Mouse (Mus musculus) MEL-GATA-1-ER (cell line): ENCODE measurements at regions not wholly inside any gene's neighbourhood (a gene's known extent, or its start where the extent isn't known, plus 50 kb on each side); places are given as distances from the start of the nearest gene placed in this dataset.

Experiments
- DNase-seq: peaks from one replicate; pipeline ENCODE4 v3.0.0-alpha.2; 2012; ENCODE audit warnings: low read depth; ENCODE audit errors: extremely low read depth

DNA sequence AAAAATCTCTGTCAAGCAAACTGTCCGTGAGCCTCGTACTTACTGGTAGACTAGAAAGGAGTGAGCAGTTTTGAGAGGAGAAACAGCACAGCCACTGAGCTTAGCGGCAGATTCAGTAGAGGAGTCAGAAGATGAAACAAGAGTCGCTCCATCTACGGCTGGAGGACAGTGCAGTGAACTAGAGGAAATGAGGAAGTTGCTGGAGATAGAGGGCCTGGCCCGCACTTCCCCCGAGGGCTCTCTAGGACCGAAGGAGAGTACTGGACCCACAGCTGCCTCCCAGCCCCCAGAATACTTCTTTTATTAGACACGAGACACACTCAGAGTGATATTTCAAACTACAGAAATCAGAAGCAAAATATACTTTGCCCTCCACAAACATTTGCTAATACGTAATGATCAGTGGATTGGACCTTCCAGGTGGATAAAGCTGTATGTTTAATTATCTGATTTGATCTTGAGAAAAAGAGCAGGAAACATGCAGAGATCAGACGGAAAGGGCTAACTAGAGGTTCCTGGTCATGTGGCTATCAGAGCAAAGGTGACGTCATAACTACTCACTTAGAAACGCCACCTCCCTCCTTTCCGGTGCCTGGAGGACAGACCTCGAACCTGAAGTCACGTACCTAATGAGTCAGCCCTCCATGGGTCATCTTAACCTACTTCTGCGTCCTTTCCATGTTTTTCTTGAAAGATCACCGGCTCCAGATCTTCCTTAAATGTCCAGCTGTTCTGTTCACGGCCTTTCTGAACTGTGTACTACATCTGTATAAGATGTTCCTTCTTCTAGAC lies 277.9 kb downstream of the Basp1 start:
- peak; percentile 8 for DNase-seq

DNA sequence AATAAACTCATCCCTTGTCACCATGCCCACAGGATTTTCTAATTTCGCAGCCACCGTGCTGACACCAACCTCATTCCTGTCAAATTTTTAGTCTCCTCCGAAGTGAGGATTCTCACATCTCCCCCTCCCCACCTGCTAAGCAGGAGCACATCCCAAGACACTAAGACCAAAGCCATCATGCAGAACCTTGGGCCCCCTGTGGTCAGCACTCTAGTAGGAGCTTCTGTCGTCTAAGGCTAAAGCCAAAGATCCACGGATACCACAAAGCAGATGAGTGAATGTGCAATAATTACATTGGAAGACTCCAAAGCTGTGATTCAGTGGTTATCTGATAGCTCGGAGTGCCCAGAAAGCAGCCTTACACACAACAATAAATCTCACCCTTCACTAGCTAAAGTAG lies 283.5 kb downstream of the Basp1 start:
- DNase-seq, result no peak

DNA sequence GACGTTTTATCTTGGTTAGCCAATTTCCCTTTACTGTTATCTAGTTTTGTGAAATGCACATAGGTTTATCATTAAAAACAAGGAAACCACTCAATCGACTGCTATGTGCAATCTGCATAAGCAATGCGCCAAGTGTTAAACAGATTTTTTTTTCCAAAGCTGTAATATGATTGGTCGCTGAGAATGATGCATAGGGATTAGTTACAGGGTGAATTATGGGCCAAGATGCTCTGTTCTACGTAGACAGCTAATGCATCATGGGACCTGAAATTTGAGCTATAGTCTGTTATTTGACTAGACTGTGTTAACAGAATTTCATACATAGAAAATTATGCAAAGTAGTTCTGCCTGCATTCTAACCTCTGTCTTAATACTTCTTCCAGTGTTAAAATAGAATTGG lies 284.0 kb downstream of the Basp1 start:
- no peak for DNase-seq

DNA sequence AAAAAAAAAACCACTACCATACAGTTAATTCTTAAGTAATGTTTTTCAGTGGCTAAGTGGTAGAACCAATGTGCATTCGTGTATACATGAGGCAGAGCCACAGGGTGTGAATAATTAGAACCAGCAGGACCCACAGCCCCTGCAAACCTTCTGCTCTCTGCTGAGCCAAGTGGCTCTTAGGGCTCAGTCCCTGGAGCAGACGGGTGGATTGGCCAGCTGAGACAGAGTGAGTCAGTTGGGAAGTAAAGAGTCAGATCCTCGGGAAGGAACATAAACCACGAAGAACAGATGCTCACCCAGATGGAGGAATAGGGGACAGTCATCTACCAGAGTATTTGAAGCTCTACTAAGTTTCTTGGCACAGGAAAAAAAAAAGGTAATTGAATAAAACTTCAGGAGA lies 293.1 kb downstream of the Basp1 start:
- DNase-seq, result no peak

DNA sequence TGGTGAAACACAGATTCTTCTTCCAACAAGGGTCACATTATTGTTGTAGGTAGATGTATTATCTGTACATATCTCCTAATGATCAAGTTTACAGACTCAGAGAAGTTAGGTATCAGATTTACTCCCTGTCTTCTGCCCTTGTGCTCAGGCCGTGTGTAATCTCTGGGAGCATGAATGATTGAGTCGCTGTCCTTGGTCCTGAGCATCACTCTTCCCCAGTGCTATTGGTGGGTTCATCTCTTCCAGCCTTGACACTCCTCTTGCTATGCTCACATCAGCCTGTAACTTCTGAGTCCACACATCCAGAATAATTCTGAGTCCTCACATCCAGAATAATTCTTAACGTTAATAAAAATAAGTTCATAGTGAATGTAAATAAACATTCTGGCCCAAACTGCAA lies 295.6 kb downstream of the Basp1 start:
- DNase-seq, result no peak

DNA sequence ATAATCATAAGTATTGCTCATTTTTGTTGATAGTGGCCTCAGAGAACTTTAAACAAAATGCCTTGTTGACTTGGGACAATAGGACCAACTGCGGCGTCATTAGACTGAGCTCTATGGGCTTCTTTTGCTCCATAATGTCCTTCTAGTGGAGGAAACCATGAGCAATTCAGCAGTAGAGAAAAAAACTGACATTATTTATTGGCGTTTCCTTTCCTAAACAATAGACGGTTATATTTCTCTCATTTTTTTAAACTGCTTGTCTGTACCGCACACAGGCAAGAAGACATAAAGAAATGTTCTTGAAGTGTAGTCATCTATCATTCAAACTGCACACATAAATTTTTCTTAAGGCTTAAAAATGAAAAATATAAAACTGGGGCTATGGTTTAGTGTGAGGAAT lies 310.8 kb downstream of the Basp1 start:
- no peak for DNase-seq

DNA sequence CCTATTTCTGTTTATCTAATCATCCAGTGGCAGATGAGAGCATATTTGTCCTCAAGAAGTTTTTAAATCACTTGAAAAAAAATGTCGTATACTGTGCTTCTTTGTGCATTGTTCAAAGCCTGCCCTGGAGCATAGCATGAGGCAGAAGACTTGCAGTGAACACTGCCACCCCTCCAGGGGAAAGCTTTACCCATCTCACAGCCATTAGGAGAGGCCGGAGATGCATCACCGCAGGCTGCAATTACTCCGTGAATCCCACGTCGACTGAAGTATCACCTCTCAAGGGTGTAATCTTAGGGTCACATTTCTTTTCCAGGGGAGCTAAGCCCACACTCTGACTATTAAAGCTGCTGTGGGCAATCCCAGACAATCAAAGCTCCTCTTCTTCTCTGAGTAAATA lies 319.8 kb downstream of the Basp1 start:
- DNase-seq, result no peak

DNA sequence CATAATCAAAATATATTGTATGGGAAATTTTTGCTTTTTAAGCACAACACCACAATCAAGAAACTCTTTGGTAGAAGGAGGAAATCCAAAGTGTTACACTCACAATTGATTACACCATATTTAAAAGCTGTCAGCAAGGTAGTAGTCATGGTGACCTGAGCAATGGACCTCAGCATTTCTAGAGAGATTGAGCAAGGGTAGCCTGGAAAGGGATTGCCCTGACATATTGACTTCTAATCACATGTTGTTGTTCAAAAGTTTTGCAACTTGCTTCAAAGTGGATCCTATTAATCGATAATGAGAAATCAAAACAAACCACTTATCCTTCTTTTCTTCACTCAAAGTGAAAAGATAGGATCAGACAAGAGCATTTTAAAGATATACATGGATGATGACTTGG lies 343.9 kb downstream of the Basp1 start:
- no peak for DNase-seq

DNA sequence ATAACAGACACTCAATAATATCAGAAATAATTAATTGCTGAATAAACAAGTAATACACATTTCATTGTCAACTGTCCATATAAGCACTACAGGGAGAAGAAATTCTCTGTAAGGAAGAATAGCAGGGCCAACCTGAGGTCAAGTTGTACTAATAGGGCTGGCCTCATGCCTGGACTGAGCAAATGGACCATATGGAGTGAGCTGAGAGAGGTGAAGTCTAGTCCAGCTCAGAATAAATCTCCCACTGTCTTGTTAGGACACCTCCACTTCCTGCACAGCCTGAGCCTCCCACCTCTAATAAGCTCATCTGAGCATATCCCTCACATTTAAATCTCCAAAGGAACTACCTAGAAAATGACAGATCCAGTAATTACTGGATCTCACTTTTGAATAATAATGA lies 354.2 kb downstream of the Basp1 start:
- DNase-seq, result no peak

DNA sequence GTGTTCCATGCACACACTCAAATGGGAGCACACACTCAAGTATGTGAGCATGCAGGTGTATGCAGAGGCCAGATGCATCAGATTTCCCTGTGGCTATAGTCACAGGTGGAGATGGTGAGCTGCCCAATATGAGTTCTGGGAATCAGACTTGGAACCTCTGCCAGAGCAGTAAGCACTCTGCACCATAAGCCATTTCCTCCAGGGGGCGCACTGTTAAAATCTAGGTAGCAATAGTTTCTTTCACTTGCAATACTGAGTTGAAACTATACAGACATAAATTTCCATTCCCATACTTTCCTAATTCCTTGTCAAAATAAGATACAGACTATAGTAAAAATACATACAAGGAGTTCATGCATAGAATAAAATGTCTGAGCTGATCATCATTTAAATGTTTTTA lies 365.7 kb downstream of the Basp1 start:
- DNase-seq, result peak; percentile 4

DNA sequence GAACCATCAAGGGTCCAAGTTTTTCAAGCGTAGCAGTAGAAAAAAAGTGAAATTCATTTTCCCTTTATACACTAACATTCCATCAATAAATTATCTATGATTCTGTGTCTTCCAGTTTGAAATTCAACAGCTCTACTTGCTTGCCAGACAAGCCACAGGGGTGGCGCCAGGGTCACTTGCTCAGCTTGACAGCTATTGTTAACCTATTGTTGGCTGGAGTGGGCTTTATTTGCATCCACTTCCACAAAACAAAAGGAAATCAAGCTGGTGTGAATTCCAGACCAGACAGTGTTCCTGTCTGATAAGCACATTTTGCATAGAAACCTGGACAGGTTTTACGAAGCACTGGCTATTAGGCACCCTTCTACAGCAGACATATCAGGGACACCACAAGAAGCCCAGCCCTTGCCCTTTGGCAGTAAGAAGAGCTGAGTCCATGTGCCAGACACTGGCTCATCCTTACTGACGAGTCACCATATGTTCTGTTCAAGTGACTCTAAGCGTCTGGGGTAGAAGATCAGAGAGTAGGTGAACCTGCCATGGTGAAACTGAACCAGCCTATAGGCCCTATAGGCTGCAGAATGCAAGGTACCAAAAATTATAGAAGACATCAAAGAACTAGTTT lies 366.9 kb downstream of the Basp1 start:
- DNase-seq, result no peak

DNA sequence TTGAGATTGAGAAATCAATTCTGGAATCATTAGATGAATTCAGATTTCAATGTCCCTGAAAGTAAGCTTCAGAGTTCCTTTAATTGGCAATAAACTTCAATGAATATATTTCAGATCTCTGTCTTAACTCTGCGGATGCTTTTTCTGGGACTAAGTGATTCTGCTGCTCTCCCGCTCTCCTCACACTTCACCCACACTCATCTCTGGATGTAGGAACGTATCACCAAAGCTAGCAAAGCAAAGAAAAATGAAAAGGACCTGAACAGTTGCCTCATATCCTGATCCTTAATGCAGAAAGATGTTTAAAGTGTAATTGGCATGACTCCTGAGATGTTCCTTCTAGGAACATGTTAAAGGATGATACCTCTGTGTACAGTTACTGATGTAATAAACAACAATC lies 377.3 kb downstream of the Basp1 start:
- no peak for DNase-seq

DNA sequence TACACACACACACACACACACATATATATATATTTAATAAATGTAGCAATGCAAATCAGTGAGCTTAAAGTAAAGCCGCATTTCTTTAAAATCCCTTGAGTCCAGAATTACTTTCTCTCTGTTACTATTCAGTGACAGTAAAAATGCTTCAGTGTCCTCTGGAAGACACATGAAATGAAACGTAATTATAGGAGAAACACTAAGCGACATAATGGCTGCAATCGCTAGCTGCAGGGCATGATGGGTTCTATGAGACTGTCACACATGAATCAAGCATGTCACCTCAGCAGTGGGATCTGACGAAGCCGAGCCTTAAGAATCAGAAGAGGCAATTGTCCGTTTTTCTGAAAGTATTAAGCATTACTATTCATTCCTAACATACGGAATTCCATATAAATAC lies 385.7 kb downstream of the Basp1 start:
- no peak for DNase-seq

DNA sequence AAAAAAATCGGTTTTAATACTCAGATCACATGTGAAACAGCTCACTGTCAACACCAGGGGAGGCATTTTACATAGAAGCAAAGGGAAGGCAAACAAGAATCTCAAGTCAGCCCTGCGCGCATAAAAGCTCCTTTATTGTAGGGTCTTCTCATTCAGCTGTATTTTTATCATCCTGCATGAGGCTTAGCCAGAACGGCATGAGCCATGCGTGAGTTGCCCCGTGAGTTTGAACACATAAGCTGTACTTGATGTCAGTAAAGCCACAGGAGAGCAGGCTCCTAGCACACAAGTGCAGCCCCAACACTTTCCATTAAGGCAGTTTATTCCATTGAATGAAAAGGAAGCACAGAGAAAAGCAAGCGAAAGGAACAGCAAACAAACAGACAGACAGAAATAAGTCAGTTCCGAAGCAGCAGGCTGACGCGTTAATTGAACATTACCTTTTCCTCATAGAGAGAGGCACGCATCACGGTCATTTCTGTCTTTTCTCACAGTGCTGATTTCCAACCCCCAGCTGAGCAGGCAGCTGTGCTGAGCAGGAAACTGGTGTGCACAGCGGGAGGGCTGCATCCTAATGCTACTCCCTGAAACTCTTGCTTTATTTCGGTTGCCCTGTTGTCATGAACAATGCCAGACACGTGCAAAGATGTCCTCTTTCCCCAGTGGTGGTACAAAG lies 386.6 kb downstream of the Basp1 start:
- DNase-seq, result no peak

DNA sequence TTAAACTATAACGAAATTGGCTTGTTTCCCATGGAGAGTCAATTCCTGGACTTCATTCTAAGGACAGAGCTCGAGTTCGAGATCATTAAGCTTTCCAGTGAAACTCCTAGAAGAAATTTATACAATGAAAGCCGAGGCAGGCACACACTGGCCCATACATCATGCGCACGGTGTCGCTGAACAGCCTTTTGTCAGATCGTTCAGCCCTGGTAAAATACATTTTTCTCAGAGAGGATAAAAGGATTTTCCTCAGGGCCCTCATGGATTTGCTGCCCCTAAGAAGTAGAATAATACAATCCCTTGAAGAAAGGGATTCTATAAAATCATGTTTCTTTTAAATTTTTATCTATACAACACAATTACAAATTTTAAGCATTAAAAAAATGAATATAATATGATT lies 387.2 kb downstream of the Basp1 start:
- DNase-seq, result no peak

DNA sequence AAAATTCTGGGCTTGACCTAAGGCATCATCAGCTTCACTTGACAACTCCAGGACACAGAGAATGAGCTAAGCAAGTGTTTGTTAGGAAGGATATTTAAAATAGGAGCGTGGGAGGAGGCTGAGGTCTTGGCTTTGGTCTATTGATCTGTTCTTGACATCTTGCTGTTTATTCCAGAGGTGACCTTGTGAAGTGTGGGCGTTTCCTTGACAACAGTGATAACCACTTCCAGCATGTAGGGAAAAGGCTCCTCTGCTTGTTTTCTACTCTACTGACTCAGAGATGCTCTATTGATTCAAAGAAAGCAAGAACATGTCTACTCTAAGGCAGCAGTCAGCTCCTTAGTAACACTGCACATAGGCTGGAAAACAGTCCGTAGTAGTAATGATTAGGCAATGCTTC lies 392.6 kb downstream of the Basp1 start:
- DNase-seq, result no peak

DNA sequence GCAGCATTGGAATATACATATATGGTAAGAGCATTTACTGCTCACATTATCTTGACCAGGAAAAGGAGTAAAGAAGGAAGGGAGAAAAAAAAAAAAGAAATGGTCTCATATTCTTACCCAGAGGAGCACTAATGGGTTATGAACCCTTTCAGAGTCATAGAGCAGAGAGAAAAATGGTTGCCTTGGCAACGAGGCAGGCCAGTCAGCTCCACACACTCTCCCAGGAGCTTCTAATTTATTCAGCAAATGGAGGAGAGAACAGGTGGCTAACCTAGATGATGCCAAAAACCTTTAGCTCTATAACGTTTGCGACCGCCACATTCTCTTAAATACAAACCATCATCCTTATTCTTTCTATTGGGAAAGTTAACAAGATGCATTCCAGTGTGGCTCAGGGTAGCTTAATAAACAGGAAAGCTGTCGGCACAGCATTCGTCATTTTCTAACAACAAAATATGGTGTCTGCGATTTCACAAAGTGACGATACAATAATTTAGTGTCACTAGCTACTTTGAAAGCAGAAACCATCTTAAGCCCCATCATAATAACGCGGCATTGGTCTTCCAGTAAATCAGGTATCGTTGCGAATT lies 394.1 kb downstream of the Basp1 start:
- DNase-seq, result no peak

DNA sequence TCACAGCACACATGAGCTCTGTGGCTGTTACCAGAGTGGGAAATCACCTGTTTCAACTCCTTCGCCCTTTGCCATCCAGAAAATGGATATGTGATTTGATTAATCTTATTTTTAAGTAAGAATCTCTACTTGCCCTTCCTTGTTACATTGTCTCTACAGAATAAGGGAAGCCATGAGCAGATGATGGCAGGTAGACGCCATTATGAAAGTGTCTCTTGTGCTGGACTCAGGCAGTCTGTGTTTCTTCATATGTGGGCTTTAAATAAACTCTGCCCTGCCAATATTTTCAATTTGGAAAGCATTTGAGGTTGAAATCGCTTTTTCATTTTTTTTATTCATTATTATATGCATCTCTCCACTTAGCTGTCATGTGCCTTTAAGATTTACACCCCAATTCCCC lies 394.6 kb downstream of the Basp1 start:
- no peak for DNase-seq

DNA sequence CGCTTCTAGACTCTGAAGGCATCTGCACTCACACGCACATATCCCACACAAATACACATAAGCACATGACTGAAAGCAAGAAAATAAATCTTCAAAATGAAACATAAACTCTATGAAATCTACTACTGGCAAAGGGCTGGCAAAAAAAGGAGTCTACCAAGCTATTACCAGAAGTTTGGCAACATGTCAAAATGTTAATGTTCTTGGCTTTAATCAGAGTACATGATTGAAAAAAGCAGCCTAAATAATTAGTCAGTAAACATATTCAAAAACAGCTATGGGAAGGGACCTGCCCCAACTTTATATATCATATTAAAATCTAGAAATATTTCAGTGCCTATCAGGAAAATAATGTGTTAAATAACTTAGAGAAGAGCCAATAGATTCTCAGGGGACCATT lies 405.8 kb downstream of the Basp1 start:
- DNase-seq, result no peak

DNA sequence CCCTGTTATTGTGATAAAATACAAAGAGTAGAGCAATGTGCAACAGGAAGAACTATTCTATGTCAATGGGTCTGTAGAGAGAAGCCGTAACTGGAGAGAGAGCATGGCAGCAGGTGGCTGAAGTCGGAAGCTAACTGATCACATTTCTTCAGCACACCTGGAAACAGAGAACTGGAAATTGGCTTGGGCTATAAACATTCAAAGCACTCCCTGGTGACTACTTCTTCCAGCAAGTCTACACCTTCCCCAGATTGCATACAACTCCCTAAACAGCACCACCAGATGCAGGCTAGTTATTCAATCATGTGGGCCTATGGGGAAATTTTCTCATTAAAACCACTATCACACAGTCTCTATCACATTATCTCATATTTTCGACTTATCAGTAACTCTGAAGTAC lies 413.4 kb downstream of the Basp1 start:
- no peak for DNase-seq

DNA sequence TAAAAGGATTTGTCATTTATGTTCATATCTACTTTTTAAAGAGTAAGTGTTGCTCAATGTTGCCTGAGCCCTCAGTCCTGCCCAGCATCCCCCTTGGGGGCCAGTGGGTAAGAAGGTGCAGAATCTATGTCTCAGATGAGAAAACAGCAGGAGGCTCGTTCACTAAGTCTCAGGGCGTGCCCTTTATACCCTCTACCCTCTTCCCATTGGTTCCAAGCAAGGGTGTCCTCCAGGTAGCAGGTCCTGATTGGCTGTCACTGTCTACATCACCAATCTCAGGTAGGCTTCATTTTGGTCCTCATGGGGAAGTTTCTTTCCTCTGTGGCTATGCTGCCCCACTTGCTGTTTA lies 420.3 kb downstream of the Basp1 start:
- no peak for DNase-seq

DNA sequence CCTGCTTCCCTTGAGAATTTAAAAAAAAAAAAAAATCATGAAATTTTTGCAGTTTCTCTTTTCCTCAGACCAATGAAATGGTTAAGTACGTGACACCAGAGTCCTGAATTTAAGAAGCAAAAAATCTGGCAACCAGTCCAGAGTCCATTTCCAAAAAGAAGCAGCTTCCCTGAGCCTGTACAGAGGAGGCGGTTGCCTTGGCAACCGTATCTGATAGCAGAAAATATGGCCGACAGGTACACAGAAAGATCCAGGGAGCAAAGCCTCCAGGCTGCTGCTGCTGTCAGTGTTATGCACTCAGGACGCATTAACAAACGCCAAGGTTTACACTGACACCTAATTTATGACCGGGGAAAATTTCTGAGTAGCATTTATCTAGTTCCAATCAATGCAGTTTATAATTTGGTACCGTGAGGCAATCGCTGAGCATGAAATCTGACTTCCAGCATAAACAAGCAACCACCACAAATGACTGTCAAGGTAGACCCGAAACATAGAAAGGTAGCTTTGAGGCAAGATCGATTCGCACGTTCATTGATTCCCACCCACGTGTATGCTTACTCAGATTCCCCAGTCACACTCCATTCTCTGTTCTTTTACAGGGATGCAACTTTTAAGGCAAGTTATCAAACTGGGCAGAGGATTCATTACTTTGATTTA lies 420.8 kb downstream of the Basp1 start:
- DNase-seq, result no peak
